Mouse (Mus musculus) neural tube, embryonic 15.5 days (tissue): Measurements from ENCODE around the gene Gm3594. TPM values are rescaled to one million over a fixed set of nuclear protein-coding genes. Genes with fewer than 3 reads are reported as not detected.
"Not testable (repeated sequence)": the region's sequence is repeated elsewhere in the genome, so short reads cannot be mapped to it uniquely, and the experiment has no call there.

Experiments used
- ATAC-seq: fragments of 200-750 bp; cut with Nextera tagmentation; 2 replicates; pipeline ENCODE4 v1.8.0; 2017; ENCODE audit warnings: mild to moderate bottlenecking, moderate TSS enrichment, moderate library complexity; ENCODE audit not compliant: low FRiP score
- H3K27ac ChIP-seq: fragments of 300-500 bp; sonication (generic); replicated peaks from 2 replicates; pipeline ENCODE4 v1.5.1; 2015; ENCODE audit warnings: mild to moderate bottlenecking, inconsistent platforms
- H3K27me3 ChIP-seq: fragments of 300-500 bp; sonication (generic); replicated peaks from 2 replicates; pipeline ENCODE4 v1.6.1; 2015; ENCODE audit warnings: inconsistent platforms
- H3K36me3 ChIP-seq: fragments of 300-500 bp; sonication (generic); 2 replicates; pipeline ENCODE4 v1.6.1; 2015; ENCODE audit warnings: inconsistent platforms
- H3K4me1 ChIP-seq: fragments of 300-500 bp; sonication (generic); 2 replicates; pipeline ENCODE4 v1.6.1; 2015; ENCODE audit warnings: inconsistent platforms
- H3K4me2 ChIP-seq: fragments of 300-500 bp; sonication (generic); 2 replicates; pipeline ENCODE4 v1.6.1; 2015; ENCODE audit warnings: inconsistent platforms, mild to moderate bottlenecking, moderate library complexity
- H3K4me3 ChIP-seq: fragments of 300-500 bp; sonication (generic); replicated peaks from 2 replicates; pipeline ENCODE4 v1.5.1; 2015; ENCODE audit warnings: mild to moderate bottlenecking, inconsistent platforms
- H3K9ac ChIP-seq: fragments of 300-500 bp; sonication (generic); replicated peaks from 2 replicates; pipeline ENCODE4 v1.6.1; 2015; ENCODE audit warnings: mild to moderate bottlenecking, inconsistent platforms
- H3K9me3 ChIP-seq: fragments of 300-500 bp; sonication (generic); replicated peaks from 2 replicates; pipeline ENCODE4 v1.6.1; 2016; ENCODE audit warnings: inconsistent platforms
- WGBS: fragments of 180-500 bp; shearing (Covaris S2); methylation state at CpG from one replicate; pipeline ENCODE4 v1.1.7; 2015; ENCODE audit warnings: mixed read lengths; 5-methylcytosine and 5-hydroxymethylcytosine counted together
- polyA plus RNA-seq: library from polyadenylated mRNA; unstranded; fragments of >200 nt; fragmentation: Nextera tagmentation; extraction: Ambion mirVana; gene quantifications from 2 replicates; pipeline ENCODE4 v1.2.1, GENCODE M21; 2015

Gm3594 gene
- not detected in 2 replicates for polyA plus RNA-seq

DNA sequence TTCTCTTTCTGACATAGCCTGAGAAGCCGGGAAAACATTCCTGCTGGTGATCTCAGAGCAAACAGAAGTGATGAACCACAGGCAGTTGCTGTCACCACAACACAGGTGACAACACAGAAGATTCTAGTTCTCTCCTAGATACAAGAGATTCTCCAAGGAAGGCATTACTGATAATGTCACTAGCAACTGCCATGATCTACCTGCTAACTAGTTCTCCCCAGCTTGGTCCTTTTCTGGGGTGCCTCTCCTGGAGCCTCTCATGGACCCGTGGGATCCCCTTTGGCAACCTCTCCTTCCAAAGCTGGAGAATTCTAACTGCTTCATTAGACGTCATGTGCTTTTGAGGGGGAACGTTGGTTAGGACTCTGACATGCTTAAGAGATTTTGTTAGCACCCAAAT, at the start of gene Gm3594:
Gene Gm3594, minus strand, starts transcription at position 101 of the 400 bp plus-strand sequence.
- H3K4me1 ChIP-seq, H3K27me3 ChIP-seq, H3K9ac ChIP-seq, ATAC-seq, H3K4me3 ChIP-seq, H3K36me3 ChIP-seq, H3K9me3 ChIP-seq, H3K4me2 ChIP-seq, H3K27ac ChIP-seq: not testable (repeated sequence)
- no CpG with 5 or more reads among the region's 4 CpGs for WGBS

DNA sequence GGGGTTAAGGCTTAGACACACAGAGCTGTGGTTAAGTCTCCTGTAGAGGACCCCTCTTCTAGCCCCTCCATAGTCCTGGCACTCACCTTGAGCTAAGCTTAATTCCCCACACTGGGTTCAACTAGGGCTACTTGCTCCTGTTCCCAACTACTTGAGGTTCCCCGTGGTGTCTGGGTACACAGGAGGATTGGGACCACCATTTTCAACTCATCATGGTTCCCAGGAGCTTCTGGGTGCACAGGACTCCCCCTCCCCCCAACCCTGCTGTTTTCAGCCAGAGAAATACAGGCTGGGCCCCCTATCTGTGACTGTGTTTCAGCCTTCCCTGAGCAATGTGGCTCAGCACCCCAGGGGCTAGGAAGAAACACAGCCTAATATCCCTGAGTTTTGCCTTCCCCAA, 41.9 kb upstream of the Gm3594 start:
- WGBS: 56% methylated on average over 1 of the region's 1 CpGs
- not testable (repeated sequence) for H3K9ac ChIP-seq, H3K9me3 ChIP-seq, H3K36me3 ChIP-seq, H3K4me3 ChIP-seq, H3K27me3 ChIP-seq, H3K27ac ChIP-seq, H3K4me2 ChIP-seq, H3K4me1 ChIP-seq, ATAC-seq

DNA sequence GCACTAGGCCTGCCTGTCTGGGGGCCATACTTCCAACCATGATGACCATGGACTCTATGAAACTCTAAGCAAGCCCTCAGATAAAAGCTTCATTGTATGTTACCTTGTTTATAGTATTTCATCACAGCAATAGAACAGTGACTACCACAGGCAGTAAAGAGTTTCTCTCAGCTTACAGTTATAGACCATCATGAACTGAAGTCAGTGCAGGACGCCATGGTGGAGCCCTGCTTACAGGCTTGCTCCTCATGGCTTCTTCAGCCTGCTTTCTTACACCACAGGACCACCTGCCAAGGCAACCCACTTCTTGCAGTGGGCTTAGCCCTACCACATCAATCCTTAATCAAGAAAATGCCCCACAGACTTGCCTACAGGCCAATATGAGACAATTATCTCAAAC, 41.1 kb upstream of the Gm3594 start:
- not testable (repeated sequence) for H3K4me2 ChIP-seq, H3K4me3 ChIP-seq, H3K9me3 ChIP-seq, H3K4me1 ChIP-seq, H3K9ac ChIP-seq, H3K27me3 ChIP-seq, H3K27ac ChIP-seq, ATAC-seq, H3K36me3 ChIP-seq
- no CpG with 5 or more reads among the region's 1 CpGs for WGBS

DNA sequence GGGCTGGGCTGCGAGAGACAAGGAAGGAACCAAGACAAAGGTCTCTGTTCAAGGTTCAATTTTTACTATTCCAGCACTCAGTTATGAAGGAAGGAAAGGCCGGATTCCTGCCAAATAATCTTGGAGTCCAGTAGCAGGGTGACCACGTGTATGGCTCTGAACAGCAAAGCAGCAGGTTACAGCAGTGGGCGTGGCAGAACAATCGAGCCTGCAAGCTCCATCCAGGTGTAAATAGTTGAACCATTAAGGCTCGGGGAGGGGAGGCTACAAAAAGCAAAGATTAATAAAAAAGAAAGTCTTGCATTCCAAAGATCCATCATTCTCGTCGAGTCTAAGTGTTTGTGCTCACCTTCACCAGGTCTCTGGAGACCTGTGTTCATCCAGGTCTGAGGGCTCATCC, 37.7 kb upstream of the Gm3594 start:
- 84% methylated on average over 7 of the region's 8 CpGs for WGBS
- H3K4me2 ChIP-seq, H3K4me3 ChIP-seq, H3K4me1 ChIP-seq, H3K27me3 ChIP-seq, H3K27ac ChIP-seq, H3K9ac ChIP-seq, H3K9me3 ChIP-seq, H3K36me3 ChIP-seq, ATAC-seq: not testable (repeated sequence)

DNA sequence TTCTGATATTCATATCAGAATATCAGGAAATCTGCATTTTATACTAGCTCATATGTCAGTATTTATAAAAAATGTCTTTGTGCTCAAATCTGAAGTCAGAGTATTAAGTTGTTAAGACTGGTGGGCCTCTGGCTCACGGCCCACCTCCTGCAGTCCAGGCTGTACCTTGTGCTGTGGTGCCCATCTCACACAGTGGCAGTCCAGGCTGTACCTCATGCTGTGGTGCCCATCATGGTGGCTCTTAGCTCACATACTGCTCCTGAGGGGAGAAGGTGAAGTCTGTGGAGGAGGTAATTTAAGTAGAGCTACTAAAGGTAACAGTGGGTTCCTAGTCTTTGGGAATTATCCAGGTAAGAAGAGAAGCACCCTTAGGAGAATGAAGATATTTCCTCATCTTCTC, 27.4 kb upstream of the Gm3594 start:
- H3K4me1 ChIP-seq, H3K9ac ChIP-seq, H3K27ac ChIP-seq, H3K27me3 ChIP-seq, ATAC-seq, H3K36me3 ChIP-seq, H3K4me2 ChIP-seq, H3K4me3 ChIP-seq, H3K9me3 ChIP-seq: not testable (repeated sequence)
- 100% methylated on average over 1 of the region's 1 CpGs for WGBS

DNA sequence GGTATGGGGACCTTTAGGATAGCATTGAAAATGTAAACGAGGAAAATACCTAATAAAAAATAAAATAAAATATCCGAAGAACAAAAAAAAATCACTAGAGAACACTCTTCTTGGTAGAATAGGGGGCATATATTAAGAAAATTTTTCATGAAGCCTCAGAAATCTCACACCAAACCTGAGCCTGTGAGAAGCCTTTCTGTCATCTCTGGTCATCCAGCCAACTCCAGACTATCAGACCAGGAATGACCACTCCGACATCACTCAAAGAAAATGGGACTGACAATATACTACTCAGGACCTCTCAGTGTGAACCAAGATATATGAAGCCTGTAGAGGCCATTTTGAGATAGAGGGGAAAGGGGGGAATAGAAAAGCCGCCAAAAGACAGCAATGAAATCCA, 3.6 kb downstream of the Gm3594 start:
- not testable (repeated sequence) for H3K4me1 ChIP-seq, ATAC-seq, H3K36me3 ChIP-seq, H3K4me3 ChIP-seq, H3K9ac ChIP-seq, H3K9me3 ChIP-seq, H3K27me3 ChIP-seq, H3K27ac ChIP-seq, H3K4me2 ChIP-seq
- 80% methylated on average over 2 of the region's 4 CpGs for WGBS

DNA sequence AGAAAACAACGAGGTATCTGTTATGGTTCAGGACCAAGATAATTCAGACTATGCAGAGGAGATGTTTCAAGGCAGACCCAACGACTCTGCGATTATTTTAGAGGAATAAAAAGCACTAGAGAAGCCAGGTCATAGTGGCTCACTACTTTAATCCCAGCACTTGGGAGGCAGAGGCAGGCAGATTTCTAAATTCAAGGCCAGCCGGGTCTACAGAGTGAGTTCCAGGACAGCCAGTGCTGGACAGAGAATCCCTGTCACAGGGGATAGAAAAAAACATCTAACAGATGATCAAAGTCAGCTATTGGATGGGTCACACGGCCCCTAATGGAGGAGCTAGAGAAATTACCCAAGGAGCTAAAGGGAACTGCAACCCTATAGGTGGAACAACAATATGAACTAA, 4.2 kb downstream of the Gm3594 start:
- H3K27me3 ChIP-seq, H3K27ac ChIP-seq, H3K9me3 ChIP-seq, ATAC-seq, H3K9ac ChIP-seq, H3K4me1 ChIP-seq, H3K4me3 ChIP-seq, H3K36me3 ChIP-seq, H3K4me2 ChIP-seq: not testable (repeated sequence)
- 67% methylated on average over 1 of the region's 5 CpGs for WGBS

DNA sequence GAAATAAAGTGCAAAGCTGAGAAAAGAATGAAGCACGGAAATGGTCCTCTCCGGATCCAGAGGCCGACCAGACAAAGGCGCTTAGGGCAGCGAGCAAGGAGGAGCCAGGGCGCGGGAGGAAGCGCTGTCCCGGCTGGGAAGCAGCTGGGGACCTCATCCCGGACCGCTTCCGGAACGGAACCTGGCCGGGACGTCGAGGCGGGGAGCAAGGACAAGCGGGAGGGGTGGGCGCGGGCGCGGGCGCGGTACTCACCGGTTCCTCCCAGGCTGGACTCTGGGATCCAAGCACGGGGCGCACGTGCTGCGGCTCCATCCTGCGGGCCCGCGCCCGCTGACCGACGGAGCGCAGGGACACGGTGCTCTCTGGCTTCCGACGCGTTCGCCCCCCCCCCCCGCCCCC, 17.6 kb downstream of the Gm3594 start:
- WGBS: 16% methylated on average over 7 of the region's 42 CpGs

DNA sequence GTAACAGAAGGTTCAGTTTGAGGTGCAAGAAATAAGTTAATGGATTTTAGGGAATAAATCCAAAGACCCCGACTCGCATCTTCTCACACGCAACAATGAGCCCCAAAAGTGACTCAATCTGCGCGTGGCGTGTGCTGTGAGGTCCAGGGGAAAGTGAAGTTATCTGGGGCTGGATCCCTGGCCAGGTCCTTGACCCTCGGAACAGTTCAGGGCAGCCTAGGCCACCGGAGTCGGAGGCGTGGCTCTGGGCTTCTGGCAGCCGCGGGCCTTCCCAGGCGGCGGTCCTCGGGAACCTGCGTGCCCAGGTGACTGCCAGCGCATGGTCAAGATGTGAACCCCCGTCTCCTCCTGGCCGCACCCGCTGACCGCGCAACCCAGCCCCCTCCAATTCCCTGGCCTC, 18.1 kb downstream of the Gm3594 start:
- not testable (repeated sequence) for H3K27me3 ChIP-seq, H3K4me1 ChIP-seq, H3K36me3 ChIP-seq, H3K9me3 ChIP-seq, H3K27ac ChIP-seq, H3K9ac ChIP-seq, ATAC-seq
- peak overlapping the region; percentile 38 for H3K4me3 ChIP-seq
- peak overlapping the region; percentile 55 for H3K4me2 ChIP-seq
- 25% methylated on average over 22 of the region's 22 CpGs for WGBS

More for the DNA sequence above, 17.6 kb downstream of the Gm3594 start:
- not testable (repeated sequence) for H3K36me3 ChIP-seq, ATAC-seq, H3K9me3 ChIP-seq, H3K27ac ChIP-seq, H3K4me1 ChIP-seq, H3K27me3 ChIP-seq, H3K9ac ChIP-seq
- H3K4me3 ChIP-seq: peak overlapping the region; percentile 38
- peak overlapping the region; percentile 55 for H3K4me2 ChIP-seq

DNA sequence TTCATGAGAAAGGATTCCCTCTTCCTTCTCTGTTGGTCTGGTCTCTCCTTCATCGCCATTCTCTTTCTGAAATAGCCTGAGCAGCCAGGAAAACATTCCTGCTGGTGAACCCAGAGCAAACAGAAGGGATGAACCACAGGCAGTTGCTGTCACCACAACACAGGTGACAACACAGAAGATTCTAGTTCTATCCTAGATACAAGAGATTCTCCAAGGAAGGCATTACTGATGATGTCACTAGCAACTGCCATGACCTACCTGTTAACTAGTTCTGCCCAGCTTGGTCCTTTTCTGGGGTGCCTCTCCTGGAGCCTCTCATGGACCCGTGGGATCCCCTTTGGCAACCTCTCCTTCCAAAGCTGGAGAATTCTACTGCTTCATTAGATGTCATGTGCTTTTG, 32.0 kb downstream of the Gm3594 start, which contains the start of gene Gm3591:
Gene Gm3591, minus strand, starts transcription at position 101 of the 400 bp plus-strand sequence.
- H3K4me3 ChIP-seq, H3K4me1 ChIP-seq, H3K36me3 ChIP-seq, H3K27ac ChIP-seq, H3K9ac ChIP-seq, H3K4me2 ChIP-seq, ATAC-seq, H3K9me3 ChIP-seq, H3K27me3 ChIP-seq: not testable (repeated sequence)
- WGBS: no CpG with 5 or more reads among the region's 2 CpGs

DNA sequence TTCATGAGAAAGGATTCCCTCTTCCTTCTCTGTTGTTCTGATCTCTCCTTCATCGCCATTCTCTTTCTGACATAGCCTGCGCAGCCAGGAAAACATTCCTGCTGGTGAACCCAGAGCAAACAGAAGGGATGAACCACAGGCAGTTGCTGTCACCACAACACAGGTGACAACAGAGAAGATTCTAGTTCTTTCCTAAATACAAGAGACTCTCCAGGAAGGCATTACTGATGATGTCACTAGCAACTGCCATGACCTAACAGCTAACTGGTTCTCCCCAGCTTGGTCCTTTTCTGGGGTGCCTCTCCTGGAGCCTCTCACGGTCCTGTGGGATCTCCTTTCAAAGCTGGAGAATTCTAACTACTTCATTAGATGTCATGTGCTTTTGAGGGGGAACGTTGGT, 54.2 kb downstream of the Gm3594 start, which contains the start of gene Gm16440:
Gene Gm16440, minus strand, starts transcription at position 101 of the 400 bp plus-strand sequence.
- not testable (repeated sequence) for H3K4me1 ChIP-seq, H3K36me3 ChIP-seq, H3K4me2 ChIP-seq, H3K4me3 ChIP-seq, H3K27me3 ChIP-seq, H3K9me3 ChIP-seq, H3K9ac ChIP-seq, H3K27ac ChIP-seq, ATAC-seq
- 87% methylated on average over 2 of the region's 4 CpGs for WGBS
